Mouse (Mus musculus) testis, adult 2 months (tissue): Measurements from ENCODE around the gene Defb42. TPM values are rescaled to one million over a fixed set of nuclear protein-coding genes. Genes with fewer than 3 reads are reported as not detected.

Source experiments
- H3K27ac ChIP-seq: fragments of 200-500 bp; 2 replicates; pipeline ENCODE4 v1.5.1; 2012; ENCODE audit warnings: low read depth, low read length; ENCODE audit not compliant: control insufficient read depth, insufficient read depth
- H3K27me3 ChIP-seq: fragments of 200-500 bp; 2 replicates; pipeline ENCODE4 v1.6.1; 2012; ENCODE audit warnings: mild to moderate bottlenecking, low read length, moderate library complexity; ENCODE audit not compliant: control insufficient read depth, insufficient read depth
- H3K36me3 ChIP-seq: fragments of 200-500 bp; 2 replicates; pipeline ENCODE4 v1.6.1; 2012; ENCODE audit warnings: mild to moderate bottlenecking, low read length; ENCODE audit not compliant: control insufficient read depth, insufficient read depth
- H3K4me1 ChIP-seq: fragments of 200-500 bp; 2 replicates; pipeline ENCODE4 v1.6.1; 2012; ENCODE audit warnings: low read length; ENCODE audit not compliant: control insufficient read depth, insufficient read depth
- H3K4me3 ChIP-seq: fragments of 200-500 bp; 2 replicates; pipeline ENCODE4 v1.5.1; 2012; ENCODE audit warnings: low read depth, mild to moderate bottlenecking, low read length, moderate library complexity, mixed read lengths; ENCODE audit not compliant: control insufficient read depth
- CTCF ChIP-seq: fragments of 200-500 bp; IDR thresholded peaks from 2 replicates; pipeline ENCODE4 v1.5.1; 2012; ENCODE audit warnings: low read depth, mild to moderate bottlenecking, inconsistent platforms, low read length, moderate library complexity; ENCODE audit not compliant: control insufficient read depth, insufficient read depth, insufficient replicate concordance
- POLR2A ChIP-seq: fragments of 200-500 bp; IDR thresholded peaks from 2 replicates; pipeline ENCODE4 v1.6.1; 2012; ENCODE audit warnings: low read depth, mild to moderate bottlenecking, inconsistent platforms, low read length, moderate library complexity; ENCODE audit not compliant: control insufficient read depth
- polyA plus RNA-seq: library from polyadenylated mRNA; depleted of rRNA; stranded (reverse); fragments of >200 nt; gene quantifications from 2 replicates; pipeline ENCODE4 v1.2.3, GENCODE M21; 2012

The Defb42 gene
- polyA plus RNA-seq, 1 experiment: 0.23 TPM

DNA sequence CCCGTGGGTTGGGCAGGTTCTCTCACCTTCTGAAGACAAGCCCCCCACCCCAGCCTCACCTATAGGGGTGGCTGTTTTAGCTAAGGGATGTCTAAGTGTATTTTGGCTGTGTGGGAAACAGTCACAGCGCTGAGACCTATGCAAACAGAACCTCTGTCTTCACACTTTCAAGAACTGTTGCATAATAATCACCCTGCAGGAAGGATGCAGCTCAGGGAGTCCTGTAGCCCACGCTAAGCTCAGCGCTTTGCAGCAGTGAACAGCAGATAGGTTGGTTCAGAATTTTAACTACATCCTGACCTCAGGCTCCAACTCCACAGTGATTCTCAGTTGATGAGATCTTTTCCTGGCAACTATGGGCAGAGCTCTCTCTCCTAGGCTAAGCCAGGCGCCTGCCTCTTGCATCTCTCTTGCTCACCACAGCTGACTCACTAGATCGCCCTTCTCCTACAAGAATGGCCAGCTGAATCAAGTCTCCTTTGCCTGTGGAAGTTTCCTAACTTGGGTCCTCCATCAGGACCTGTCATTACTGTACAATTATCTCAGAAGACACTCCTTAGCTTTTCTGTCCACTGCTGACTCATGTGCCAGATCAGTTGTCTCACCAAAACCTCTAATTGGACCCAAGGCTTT is 26.2 kb upstream of the Defb42 start:
- no peaks in the 10 kb centered on the region for H3K36me3 ChIP-seq
- H3K4me1 ChIP-seq: peaks cover 4% of the 10 kb centered on the region
- no peak for TF ChIP-seq POLR2A
- TF ChIP-seq CTCF: no peak
- no peak overlapping the region for H3K4me3 ChIP-seq
- no peak overlapping the region for H3K27ac ChIP-seq
- no peaks in the 10 kb centered on the region for H3K27me3 ChIP-seq

- H3K27ac ChIP-seq: no peak within 1 kb of the TSS
- H3K4me1 ChIP-seq: peaks cover 6% of the 10 kb centered on the region; the same call in 1 of the 2 replicates
- H3K27me3 ChIP-seq: no peaks in the 10 kb centered on the region
- TF ChIP-seq POLR2A (no peak), CTCF (no peak)
- H3K4me3 ChIP-seq: peak within 1 kb of the TSS; percentile 91
- no peaks in the 10 kb centered on the region for H3K36me3 ChIP-seq
Measured at GRCm38 (mm10) chr14:63049910-63050370, 3.1 kb downstream of the Defb42 start, which contains the start of gene Defb30. Gene Defb30 (minus strand): TSS chr14:63049960.

- H3K4me3 ChIP-seq: peak overlapping the region; percentile 77
- TF ChIP-seq POLR2A (no peak), CTCF (peak; percentile 91)
- peaks cover 6% of the 10 kb centered on the region; the same call in 1 of the 2 replicates for H3K4me1 ChIP-seq
- H3K27ac ChIP-seq: no peak overlapping the region
- H3K27me3 ChIP-seq: no peaks in the 10 kb centered on the region
- no peaks in the 10 kb centered on the region for H3K36me3 ChIP-seq
Measured at GRCm38 (mm10) chr14:63050769-63051168, 4.0 kb downstream of the Defb42 start.

- Histone ChIP-seq H3K4me3 (no peak overlapping the region), H3K27me3 (no peaks in the 10 kb centered on the region), H3K4me1 (peaks cover 3% of the 10 kb centered on the region; the same call in 1 of the 2 replicates), H3K36me3 (no peaks in the 10 kb centered on the region), H3K27ac (no peak overlapping the region)
- TF ChIP-seq POLR2A (0 out of 2 replicates have a peak, but pooled peaks have one; percentile 7), CTCF (0 out of 2 replicates have a peak, but pooled peaks have one; percentile 14)
Measured at GRCm38 (mm10) chr14:63054729-63055128, 7.9 kb downstream of the Defb42 start.

- TF ChIP-seq CTCF: no peak
- no peak for TF ChIP-seq POLR2A
- H3K4me3 ChIP-seq: no peak overlapping the region
- no peaks in the 10 kb centered on the region for H3K27me3 ChIP-seq
- no peaks in the 10 kb centered on the region for H3K36me3 ChIP-seq
- H3K27ac ChIP-seq: no peak overlapping the region
- peaks cover 1% of the 10 kb centered on the region; the same call in 1 of the 2 replicates for H3K4me1 ChIP-seq
Measured at GRCm38 (mm10) chr14:63060361-63060760, 13.6 kb downstream of the Defb42 start.

GRCm38 (mm10) chr14:63062184-63062583 is 15.4 kb downstream of the Defb42 start:
- H3K4me1 ChIP-seq: peaks cover 2% of the 10 kb centered on the region; the same call in 1 of the 2 replicates
- H3K27me3 ChIP-seq: no peaks in the 10 kb centered on the region
- H3K27ac ChIP-seq: no peak overlapping the region
- no peaks in the 10 kb centered on the region for H3K36me3 ChIP-seq
- H3K4me3 ChIP-seq: no peak overlapping the region
- TF ChIP-seq CTCF (no peak), POLR2A (no peak)

DNA sequence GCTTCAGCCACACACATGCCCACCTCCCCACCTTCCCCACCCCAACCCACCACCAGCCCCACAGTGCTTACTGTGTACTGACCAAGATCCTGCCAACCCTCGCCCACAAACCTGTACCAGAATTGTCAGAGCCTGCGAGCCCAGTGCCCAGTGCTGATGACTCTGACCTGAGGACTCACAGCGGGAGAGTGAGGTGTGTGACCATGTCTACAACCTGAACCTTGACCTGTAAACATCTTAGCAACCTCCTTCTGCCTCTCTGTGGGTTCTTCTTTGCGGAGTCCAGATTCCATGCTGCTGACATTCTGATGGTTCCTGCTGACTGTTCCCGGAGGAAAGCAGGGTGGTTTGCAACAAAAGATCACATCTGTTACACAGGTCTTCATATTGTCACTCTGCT is 18.6 kb downstream of the Defb42 start:
- Histone ChIP-seq H3K36me3 (no peaks in the 10 kb centered on the region), H3K4me3 (no peak overlapping the region), H3K27me3 (no peaks in the 10 kb centered on the region), H3K27ac (no peak overlapping the region), H3K4me1 (peaks cover 5% of the 10 kb centered on the region)
- TF ChIP-seq CTCF (no peak), POLR2A (no peak)
